Mouse (Mus musculus): ENCODE measurements around the gene Spata31d1b. TPM values are rescaled to one million over a fixed set of nuclear protein-coding genes. Genes with fewer than 3 reads are reported as not detected.

Gene Spata31d1b
- polyA plus RNA-seq, 1 experiment from 2014 or later = not detected

GRCm38 (mm10) chr13:59745462-59745861, 33.4 kb downstream of the Spata31d1b start:
- H3K27ac ChIP-seq (ENCODE audit: low read depth, low read length) = no peak overlapping the region
- no peak overlapping the region for H3K4me2 ChIP-seq (ENCODE audit: low read depth, low read length, severe bottlenecking)
- H3K4me3 ChIP-seq (ENCODE audit: low read depth, low read length) = no peak overlapping the region
- no peaks in the 10 kb centered on the region for H3K36me3 ChIP-seq (ENCODE audit: control insufficient read depth, insufficient read depth, low read length)
- H3K9ac ChIP-seq (ENCODE audit: low read length) = no peak overlapping the region
- H3K9me3 ChIP-seq (ENCODE audit: control insufficient read depth, low read length) = no peaks in the 10 kb centered on the region
- DNase-seq (ENCODE audit: low spot score) (no peak), ATAC-seq (replicated peaks; ENCODE audit: low FRiP score) (no peak)
- 86% methylated on average over 6 of the region's 6 CpGs for WGBS
- no peaks in the 10 kb centered on the region for H3K27me3 ChIP-seq (ENCODE audit: control insufficient read depth, insufficient read depth, low read length)
- no peaks in the 10 kb centered on the region for H3K4me1 ChIP-seq (replicated peaks; ENCODE audit: control insufficient read depth, insufficient read depth, low read length)

- Histone ChIP-seq H3K36me3 (ENCODE audit: control insufficient read depth, insufficient read depth, low read length) (no peaks in the 10 kb centered on the region), H3K27ac (ENCODE audit: low read depth, low read length) (no peak overlapping the region), H3K9me3 (ENCODE audit: control insufficient read depth, low read length) (no peaks in the 10 kb centered on the region), H3K4me2 (ENCODE audit: low read depth, low read length, severe bottlenecking) (no peak overlapping the region), H3K27me3 (ENCODE audit: control insufficient read depth, insufficient read depth, low read length) (no peaks in the 10 kb centered on the region), H3K9ac (ENCODE audit: low read length) (no peak overlapping the region), H3K4me1 (replicated peaks; ENCODE audit: control insufficient read depth, insufficient read depth, low read length) (no peaks in the 10 kb centered on the region), H3K4me3 (ENCODE audit: low read depth, low read length) (no peak overlapping the region)
- whole genome bisulfite sequencing = 75% methylated on average over 6 of the region's 6 CpGs
- DNase-seq (ENCODE audit: low spot score) (no peak), ATAC-seq (replicated peaks; ENCODE audit: low FRiP score) (no peak)
Measured at GRCm38 (mm10) chr13:59746164-59746563, 34.1 kb downstream of the Spata31d1b start.

GRCm38 (mm10) chr13:59746711-59747110, 34.6 kb downstream of the Spata31d1b start, which contains the start of gene 1700014D04Rik:
Gene 1700014D04Rik (minus strand): TSS chr13:59746752.
- ATAC-seq (replicated peaks; ENCODE audit: low FRiP score) = no peak
- no peaks in the 10 kb centered on the region for H3K9me3 ChIP-seq (ENCODE audit: control insufficient read depth, low read length)
- H3K4me1 ChIP-seq (replicated peaks; ENCODE audit: control insufficient read depth, insufficient read depth, low read length) = no peaks in the 10 kb centered on the region
- H3K27ac ChIP-seq (ENCODE audit: low read depth, low read length) = no peak within 1 kb of the TSS
- WGBS = 81% methylated on average over 9 of the region's 9 CpGs
- H3K36me3 ChIP-seq (ENCODE audit: control insufficient read depth, insufficient read depth, low read length) = no peaks in the 10 kb centered on the region
- no peak within 1 kb of the TSS for H3K4me2 ChIP-seq (ENCODE audit: low read depth, low read length, severe bottlenecking)
- no peak for DNase-seq (ENCODE audit: low spot score)
- H3K27me3 ChIP-seq (ENCODE audit: control insufficient read depth, insufficient read depth, low read length) = no peaks in the 10 kb centered on the region
- H3K4me3 ChIP-seq (ENCODE audit: low read depth, low read length) = no peak within 1 kb of the TSS
- no peak within 1 kb of the TSS for H3K9ac ChIP-seq (ENCODE audit: low read length)

GRCm38 (mm10) chr13:59750310-59750709, 38.2 kb downstream of the Spata31d1b start:
- ATAC-seq (replicated peaks; ENCODE audit: low FRiP score) = no peak

GRCm38 (mm10) chr13:59756906-59757305, 44.8 kb downstream of the Spata31d1b start:
- WGBS = 95% methylated on average over 7 of the region's 7 CpGs
- H3K4me1 ChIP-seq (replicated peaks; ENCODE audit: control insufficient read depth, insufficient read depth, low read length) = no peaks in the 10 kb centered on the region
- H3K4me3 ChIP-seq (ENCODE audit: low read depth, low read length) = no peak overlapping the region
- ATAC-seq (replicated peaks; ENCODE audit: low FRiP score) (no peak), DNase-seq (ENCODE audit: low spot score) (no peak)
- no peak overlapping the region for H3K9ac ChIP-seq (ENCODE audit: low read length)
- H3K36me3 ChIP-seq (ENCODE audit: control insufficient read depth, insufficient read depth, low read length) = peaks cover 7% of the 10 kb centered on the region; the same call in 1 of the 2 replicates
- H3K4me2 ChIP-seq (ENCODE audit: low read depth, low read length, severe bottlenecking) = no peak overlapping the region
- H3K27me3 ChIP-seq (ENCODE audit: control insufficient read depth, insufficient read depth, low read length) = no peaks in the 10 kb centered on the region
- H3K9me3 ChIP-seq (ENCODE audit: control insufficient read depth, low read length) = no peaks in the 10 kb centered on the region
- no peak overlapping the region for H3K27ac ChIP-seq (ENCODE audit: low read depth, low read length)

More at GRCm38 (mm10) chr13:59750310-59750709, 38.2 kb downstream of the Spata31d1b start:
- Histone ChIP-seq H3K9ac (ENCODE audit: low read length) (no peak overlapping the region), H3K4me1 (replicated peaks; ENCODE audit: control insufficient read depth, insufficient read depth, low read length) (no peaks in the 10 kb centered on the region), H3K36me3 (ENCODE audit: control insufficient read depth, insufficient read depth, low read length) (peaks cover 3% of the 10 kb centered on the region; the same call in 1 of the 2 replicates), H3K9me3 (ENCODE audit: control insufficient read depth, low read length) (no peaks in the 10 kb centered on the region), H3K27ac (ENCODE audit: low read depth, low read length) (no peak overlapping the region), H3K27me3 (ENCODE audit: control insufficient read depth, insufficient read depth, low read length) (no peaks in the 10 kb centered on the region), H3K4me3 (ENCODE audit: low read depth, low read length) (no peak overlapping the region), H3K4me2 (ENCODE audit: low read depth, low read length, severe bottlenecking) (no peak overlapping the region)
- WGBS = 80% methylated on average over 12 of the region's 12 CpGs
- no peak for DNase-seq (ENCODE audit: low spot score)

GRCm38 (mm10) chr13:59762791-59763190, 50.7 kb downstream of the Spata31d1b start:
- WGBS = 94% methylated on average over 7 of the region's 7 CpGs
- Histone ChIP-seq H3K4me3 (ENCODE audit: low read depth, low read length) (no peak overlapping the region), H3K4me1 (replicated peaks; ENCODE audit: control insufficient read depth, insufficient read depth, low read length) (peaks cover 2% of the 10 kb centered on the region; the same call in 1 of the 2 replicates), H3K9ac (ENCODE audit: low read length) (no peak overlapping the region), H3K36me3 (ENCODE audit: control insufficient read depth, insufficient read depth, low read length) (peaks cover 2% of the 10 kb centered on the region; the same call in 1 of the 2 replicates), H3K9me3 (ENCODE audit: control insufficient read depth, low read length) (no peaks in the 10 kb centered on the region), H3K27ac (ENCODE audit: low read depth, low read length) (no peak overlapping the region), H3K27me3 (ENCODE audit: control insufficient read depth, insufficient read depth, low read length) (no peaks in the 10 kb centered on the region), H3K4me2 (ENCODE audit: low read depth, low read length, severe bottlenecking) (no peak overlapping the region)
- DNase-seq (ENCODE audit: low spot score) (no peak), ATAC-seq (replicated peaks; ENCODE audit: low FRiP score) (no peak)

GRCm38 (mm10) chr13:59766786-59767515, 54.9 kb downstream of the Spata31d1b start:
- ATAC-seq (replicated peaks; ENCODE audit: low FRiP score) (no peak), DNase-seq (ENCODE audit: low spot score) (no peak)
- Histone ChIP-seq H3K4me3 (ENCODE audit: low read depth, low read length) (no peak overlapping the region), H3K27ac (ENCODE audit: low read depth, low read length) (no peak overlapping the region), H3K9ac (ENCODE audit: low read length) (no peak overlapping the region), H3K4me1 (replicated peaks; ENCODE audit: control insufficient read depth, insufficient read depth, low read length) (peaks cover 8% of the 10 kb centered on the region; the same call in 1 of the 2 replicates), H3K9me3 (ENCODE audit: control insufficient read depth, low read length) (no peaks in the 10 kb centered on the region), H3K36me3 (ENCODE audit: control insufficient read depth, insufficient read depth, low read length) (no peaks in the 10 kb centered on the region; the same call in 1 of the 2 replicates), H3K27me3 (ENCODE audit: control insufficient read depth, insufficient read depth, low read length) (no peaks in the 10 kb centered on the region), H3K4me2 (ENCODE audit: low read depth, low read length, severe bottlenecking) (no peak overlapping the region)
- 83% methylated on average over 11 of the region's 11 CpGs for WGBS

GRCm38 (mm10) chr13:59768531-59768930, 56.4 kb downstream of the Spata31d1b start:
- H3K9ac ChIP-seq (ENCODE audit: low read length) = peak overlapping the region; percentile 67
- no peaks in the 10 kb centered on the region for H3K9me3 ChIP-seq (ENCODE audit: control insufficient read depth, low read length)
- no peaks in the 10 kb centered on the region for H3K27me3 ChIP-seq (ENCODE audit: control insufficient read depth, insufficient read depth, low read length)
- WGBS = 52% methylated on average over 13 of the region's 13 CpGs
- DNase-seq (ENCODE audit: low spot score) = no peak
- peak overlapping the region; percentile 85 for H3K4me3 ChIP-seq (ENCODE audit: low read depth, low read length)
- no peak overlapping the region for H3K27ac ChIP-seq (ENCODE audit: low read depth, low read length)
- no peaks in the 10 kb centered on the region for H3K36me3 ChIP-seq (ENCODE audit: control insufficient read depth, insufficient read depth, low read length)
- H3K4me1 ChIP-seq (replicated peaks; ENCODE audit: control insufficient read depth, insufficient read depth, low read length) = peaks cover 8% of the 10 kb centered on the region; the same call in 1 of the 2 replicates
- ATAC-seq (replicated peaks; ENCODE audit: low FRiP score) = no peak
- H3K4me2 ChIP-seq (ENCODE audit: low read depth, low read length, severe bottlenecking) = peak overlapping the region; percentile 76
